Mouse (Mus musculus): ENCODE results near the gene Aacs. TPM values are rescaled to one million over a fixed set of nuclear protein-coding genes. Genes with fewer than 3 reads are reported as not detected.
A peak's percentile ranks its signal among the peaks of the same experiment; 100 is the strongest.

Gene Aacs
- total and polyA plus RNA-seq, 3 experiments: 21.3 to 48.8 (median 39.8) TPM

DNA sequence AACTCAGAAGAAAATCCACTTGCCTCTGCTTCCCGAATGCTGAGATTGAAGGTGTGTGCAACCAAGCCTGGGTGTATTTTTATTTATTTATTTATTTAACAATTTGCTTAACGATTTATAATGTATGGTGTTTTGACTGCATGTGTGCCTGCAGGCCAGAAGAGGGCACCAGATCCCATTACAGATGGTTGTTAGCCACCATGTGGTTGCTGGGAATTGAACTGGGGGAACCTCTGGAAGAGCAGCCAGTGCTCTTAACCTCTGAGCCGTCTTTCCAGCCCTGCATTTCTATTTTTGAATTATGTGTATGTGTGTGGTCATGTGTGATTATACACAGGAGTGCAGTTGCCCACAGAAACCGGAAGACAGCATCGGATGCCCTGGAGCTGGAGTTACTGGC, 32.3 kb upstream of the Aacs start:
- H3K4me2 ChIP-seq (ENCODE audit: insufficient read depth, low read depth, poor library complexity, severe bottlenecking): no peak overlapping the region
- TF ChIP-seq CTCF (conservative IDR thresholded peaks at IDR 0.05 in 1 of 2, IDR thresholded peaks at IDR 0.05 in 1 of 2; ENCODE audit: low read depth in 2 of 2, low read length in 2 of 2) (peak; percentile 29 to 53; a peak in 2 of 4 replicates), IRF4 (IDR thresholded peaks at IDR 0.05; ENCODE audit: low read depth, low read length) (no peak), RAD21 (IDR thresholded peaks at IDR 0.05; ENCODE audit: low read depth, low read length) (peak; percentile 8), MYC (IDR thresholded peaks at IDR 0.05; ENCODE audit: low read depth, low read length) (peak; percentile 55; the same call in 1 of the 2 replicates), EP300 (IDR thresholded peaks at IDR 0.05; ENCODE audit: low read length) (no peak), KAT2A (IDR thresholded peaks at IDR 0.05; ENCODE audit: insufficient replicate concordance, low read length) (no peak), HCFC1 (IDR thresholded peaks at IDR 0.05; ENCODE audit: low read depth, low read length) (no peak)
- dilution Hi-C loops (cut with MboI; ENCODE audit: extremely low pct_ligation_motif_present, extremely low pct_unique_long_range_greater_than_20kb, low sequenced_read_pairs): no loop called here
- in situ Hi-C loops (cut with MboI; ENCODE audit: low pct_ligation_motif_present, low pct_unique_long_range_greater_than_20kb, low sequenced_read_pairs): no loop called here
- peak overlapping the region in 1 of 3 experiments; percentile 87 for H3K4me3 ChIP-seq (replicated peaks in 1 of 3; ENCODE audit: low read depth in 2 of 3, low read length in 2 of 3, poor library complexity in 1 of 3)
- H3K4me1 ChIP-seq (ENCODE audit: control insufficient read depth in 1 of 2, insufficient read depth in 2 of 2): peaks cover 3 to 43% of the 10 kb centered on the region in 2 experiments; a peak in 3 of 4 replicates
- peaks cover 6 to 45% of the 10 kb centered on the region in 2 experiments for H3K36me3 ChIP-seq (replicated peaks in 1 of 2; ENCODE audit: control insufficient read depth in 1 of 2, insufficient read depth in 1 of 2, low read length in 1 of 2)
- H3K9me3 ChIP-seq (replicated peaks; ENCODE audit: low read length): peaks cover 2% of the 10 kb centered on the region
- no peaks in the 10 kb centered on the region for H3K27me3 ChIP-seq (replicated peaks)
- no peak overlapping the region for H3K9ac ChIP-seq (ENCODE audit: insufficient read depth, low read depth)
- no peak for DNase-seq (ENCODE audit: extremely low read depth)
- no peak overlapping the region for H3K27ac ChIP-seq (ENCODE audit: insufficient read depth, low read depth)
- H3K79me2 ChIP-seq (replicated peaks; ENCODE audit: control insufficient read depth, extremely low read depth, insufficient read depth, poor library complexity, severe bottlenecking): peaks cover 63% of the 10 kb centered on the region

DNA sequence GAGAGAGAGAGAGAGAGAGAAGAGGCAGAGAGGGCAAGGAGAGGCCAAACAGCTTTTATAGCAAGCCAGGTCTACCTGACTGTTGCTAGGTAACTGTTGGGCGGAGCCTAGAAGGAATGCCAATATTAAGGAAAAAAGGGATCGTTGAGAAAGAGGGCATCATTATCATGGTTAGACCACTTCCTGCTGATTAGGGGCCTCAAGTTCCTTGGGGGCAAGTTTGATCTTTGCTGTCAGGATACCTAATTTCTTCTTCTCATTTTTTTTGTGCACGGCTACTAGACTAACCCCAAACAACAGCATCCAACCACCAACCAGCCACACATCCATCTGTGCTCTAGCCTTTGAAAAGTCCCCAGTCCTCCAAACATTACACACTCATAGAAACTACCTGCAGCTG, 31.7 kb upstream of the Aacs start:
- H3K9me3 ChIP-seq (replicated peaks; ENCODE audit: low read length): peaks cover 2% of the 10 kb centered on the region
- peaks cover 3 to 47% of the 10 kb centered on the region in 2 experiments; a peak in 3 of 4 replicates for H3K4me1 ChIP-seq (ENCODE audit: control insufficient read depth in 1 of 2, insufficient read depth in 2 of 2)

DNA sequence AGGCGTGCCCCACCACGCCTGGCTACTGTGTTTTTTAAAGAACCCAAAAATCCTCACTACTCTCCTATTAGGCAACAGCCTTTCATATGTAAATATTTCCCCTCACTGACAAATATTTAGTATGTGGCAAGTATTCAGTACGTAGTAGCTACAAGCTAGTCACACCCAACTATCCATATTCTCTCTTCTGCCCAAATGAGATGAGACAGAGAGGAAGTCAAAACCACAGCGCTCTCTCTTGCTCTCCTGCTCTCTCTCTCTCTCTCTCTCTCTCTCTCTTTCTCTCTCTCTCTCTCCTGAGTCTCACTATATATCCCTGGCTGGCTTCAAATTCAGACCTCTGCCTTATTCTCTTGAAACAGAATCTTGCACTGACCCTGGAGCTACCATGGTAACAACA, 31.1 kb upstream of the Aacs start:
- H3K27ac ChIP-seq (ENCODE audit: insufficient read depth, low read depth): no peak overlapping the region
- no peak overlapping the region for H3K9ac ChIP-seq (ENCODE audit: insufficient read depth, low read depth)
- DNase-seq (ENCODE audit: extremely low read depth): no peak
- H3K4me2 ChIP-seq (ENCODE audit: insufficient read depth, low read depth, poor library complexity, severe bottlenecking): no peak overlapping the region
- H3K27me3 ChIP-seq (replicated peaks): no peaks in the 10 kb centered on the region
- dilution Hi-C loops (cut with MboI; ENCODE audit: extremely low pct_ligation_motif_present, extremely low pct_unique_long_range_greater_than_20kb, low sequenced_read_pairs): no loop called here
- H3K4me3 ChIP-seq (replicated peaks in 1 of 3; ENCODE audit: low read depth in 2 of 3, low read length in 2 of 3, poor library complexity in 1 of 3): no peak overlapping the region
- H3K9me3 ChIP-seq (replicated peaks; ENCODE audit: low read length): peaks cover 2% of the 10 kb centered on the region
- in situ Hi-C loops (cut with MboI; ENCODE audit: low pct_ligation_motif_present, low pct_unique_long_range_greater_than_20kb, low sequenced_read_pairs): no loop called here
- peaks cover 69% of the 10 kb centered on the region for H3K79me2 ChIP-seq (replicated peaks; ENCODE audit: control insufficient read depth, extremely low read depth, insufficient read depth, poor library complexity, severe bottlenecking)
- TF ChIP-seq ELF1 (IDR thresholded peaks at IDR 0.05; ENCODE audit: low read depth, low read length) (no peak), CHD1 (IDR thresholded peaks at IDR 0.05; ENCODE audit: low read depth, low read length) (no peak), ZNF384 (IDR thresholded peaks at IDR 0.05; ENCODE audit: low read depth, low read length) (no peak), RAD21 (IDR thresholded peaks at IDR 0.05; ENCODE audit: low read depth, low read length) (no peak), E2F4 (IDR thresholded peaks at IDR 0.05; ENCODE audit: insufficient replicate concordance, low read depth, low read length) (no peak), MXI1 (IDR thresholded peaks at IDR 0.05; ENCODE audit: low read depth, low read length) (no peak), PAX5 (IDR thresholded peaks at IDR 0.05; ENCODE audit: low read length) (no peak), MAFK (IDR thresholded peaks at IDR 0.05; ENCODE audit: insufficient replicate concordance, low read length) (no peak), NRF1 (IDR thresholded peaks at IDR 0.05; ENCODE audit: low read depth, low read length) (no peak), JUN (IDR thresholded peaks at IDR 0.05; ENCODE audit: insufficient read depth, low read depth, low read length) (no peak), USF2 (conservative IDR thresholded peaks at IDR 0.05; ENCODE audit: low read depth, low read length) (no peak), GABPA (IDR thresholded peaks at IDR 0.05; ENCODE audit: insufficient replicate concordance, low read depth, low read length) (no peak)
- peaks cover 3 to 53% of the 10 kb centered on the region in 2 experiments; a peak in 3 of 4 replicates for H3K4me1 ChIP-seq (ENCODE audit: control insufficient read depth in 1 of 2, insufficient read depth in 2 of 2)
- H3K36me3 ChIP-seq (replicated peaks in 1 of 2; ENCODE audit: control insufficient read depth in 1 of 2, insufficient read depth in 1 of 2, low read length in 1 of 2): peaks cover 6 to 58% of the 10 kb centered on the region in 2 experiments

More for the DNA sequence above, 31.7 kb upstream of the Aacs start:
- DNase-seq (ENCODE audit: extremely low read depth): no peak
- Histone ChIP-seq H3K27ac (ENCODE audit: insufficient read depth, low read depth) (no peak overlapping the region), H3K79me2 (replicated peaks; ENCODE audit: control insufficient read depth, extremely low read depth, insufficient read depth, poor library complexity, severe bottlenecking) (peaks cover 68% of the 10 kb centered on the region), H3K27me3 (replicated peaks) (no peaks in the 10 kb centered on the region), H3K36me3 (replicated peaks in 1 of 2; ENCODE audit: control insufficient read depth in 1 of 2, insufficient read depth in 1 of 2, low read length in 1 of 2) (peaks cover 6 to 51% of the 10 kb centered on the region in 2 experiments), H3K9ac (ENCODE audit: insufficient read depth, low read depth) (no peak overlapping the region), H3K4me3 (replicated peaks in 1 of 3; ENCODE audit: low read depth in 2 of 3, low read length in 2 of 3, poor library complexity in 1 of 3) (no peak overlapping the region), H3K4me2 (ENCODE audit: insufficient read depth, low read depth, poor library complexity, severe bottlenecking) (no peak overlapping the region)
- no peak for TF ChIP-seq RCOR1 (conservative IDR thresholded peaks at IDR 0.05; ENCODE audit: low read depth, low read length)
- no peak for TF ChIP-seq E2F4 (IDR thresholded peaks at IDR 0.05; ENCODE audit: insufficient replicate concordance, low read depth, low read length)
- no peak for TF ChIP-seq ETS1 (conservative IDR thresholded peaks at IDR 0.05; ENCODE audit: low read depth, low read length)
- TF ChIP-seq POLR2A (IDR thresholded peaks at IDR 0.05; ENCODE audit: low read depth, low read length): no peak
- no peak for TF ChIP-seq SIN3A (IDR thresholded peaks at IDR 0.05; ENCODE audit: low read length)
- TF ChIP-seq TCF12 (IDR thresholded peaks at IDR 0.05; ENCODE audit: low read depth, low read length): no peak
- in situ Hi-C loops (cut with MboI; ENCODE audit: low pct_ligation_motif_present, low pct_unique_long_range_greater_than_20kb, low sequenced_read_pairs) (no loop called here), dilution Hi-C loops (cut with MboI; ENCODE audit: extremely low pct_ligation_motif_present, extremely low pct_unique_long_range_greater_than_20kb, low sequenced_read_pairs) (no loop called here)
